Mouse (Mus musculus): ENCODE data around the gene Ufc1. TPM values are rescaled to one million over a fixed set of nuclear protein-coding genes. Genes with fewer than 3 reads are reported as not detected.

Ufc1 gene
- polyA plus RNA-seq, 1 experiment: 116 TPM

- Histone ChIP-seq H3K79me2 (ENCODE audit: control insufficient read depth, insufficient read depth) (peaks cover 3% of the 10 kb centered on the region), H3K36me3 (ENCODE audit: control insufficient read depth, insufficient read depth) (peaks cover 10% of the 10 kb centered on the region), H3K4me2 (ENCODE audit: low read depth) (peak within 1 kb of the TSS; percentile 97), H3K4me3 (peak within 1 kb of the TSS; percentile 95), H3K27me3 (ENCODE audit: control insufficient read depth, insufficient read depth, insufficient read length) (no peaks in the 10 kb centered on the region), H3ac (ENCODE audit: control insufficient read depth, insufficient read length) (peak within 1 kb of the TSS; percentile 28)
- TF ChIP-seq MYOG (IDR thresholded peaks at IDR 0.05; ENCODE audit: control insufficient read depth in 1 of 3, insufficient read depth in 1 of 3, insufficient read length in 2 of 3, low read depth in 2 of 3) (peak in 1 of 3 experiments; percentile 19), TCF3 (IDR thresholded peaks at IDR 0.05; ENCODE audit: insufficient read length, low read depth) (no peak), CEBPB (IDR thresholded peaks at IDR 0.05; ENCODE audit: insufficient read depth, poor library complexity, severe bottlenecking) (no peak), POLR2AphosphoS2 (IDR thresholded peaks at IDR 0.05; ENCODE audit: insufficient read length, low read depth) (peak; percentile 88), SRF (IDR thresholded peaks at IDR 0.05; ENCODE audit: control insufficient read depth, insufficient read length, low read depth) (no peak), E2F4 (IDR thresholded peaks at IDR 0.05; ENCODE audit: insufficient read depth) (no peak), MAX (IDR thresholded peaks at IDR 0.05; ENCODE audit: low read depth) (no peak), REST (IDR thresholded peaks at IDR 0.05; ENCODE audit: insufficient read depth, insufficient read length) (no peak), POLR2A (IDR thresholded peaks at IDR 0.05; ENCODE audit: insufficient read length, low read depth) (peak; percentile 92), USF1 (IDR thresholded peaks at IDR 0.05; ENCODE audit: low read depth) (no peak), MYOD1 (IDR thresholded peaks at IDR 0.05; ENCODE audit: control insufficient read depth in 1 of 3, insufficient read length in 2 of 3, low read depth in 2 of 3) (no peak), TCF12 (IDR thresholded peaks at IDR 0.05; ENCODE audit: insufficient read depth, poor library complexity, severe bottlenecking) (no peak)
Observed at GRCm38 (mm10) chr1:171269848-171270572, 24.8 kb downstream of the Ufc1 start, which contains the start of gene B4galt3. TSS of gene B4galt3 (plus strand) at chr1:171270328.

GRCm38 (mm10) chr1:171268341-171268740 lies 26.5 kb downstream of the Ufc1 start:
- peaks cover 3% of the 10 kb centered on the region for H3K79me2 ChIP-seq (ENCODE audit: control insufficient read depth, insufficient read depth)
- H3K4me3 ChIP-seq: no peak overlapping the region
- no peaks in the 10 kb centered on the region for H3K36me3 ChIP-seq (ENCODE audit: control insufficient read depth, insufficient read depth)
- TF ChIP-seq MAX (IDR thresholded peaks at IDR 0.05; ENCODE audit: low read depth) (no peak), USF1 (IDR thresholded peaks at IDR 0.05; ENCODE audit: low read depth) (no peak), CEBPB (IDR thresholded peaks at IDR 0.05; ENCODE audit: insufficient read depth, poor library complexity, severe bottlenecking) (no peak), SRF (IDR thresholded peaks at IDR 0.05; ENCODE audit: control insufficient read depth, insufficient read length, low read depth) (no peak), REST (IDR thresholded peaks at IDR 0.05; ENCODE audit: insufficient read depth, insufficient read length) (no peak), MYOD1 (IDR thresholded peaks at IDR 0.05; ENCODE audit: control insufficient read depth in 1 of 3, insufficient read length in 2 of 3, low read depth in 2 of 3) (no peak), POLR2A (IDR thresholded peaks at IDR 0.05; ENCODE audit: insufficient read length, low read depth) (no peak), E2F4 (IDR thresholded peaks at IDR 0.05; ENCODE audit: insufficient read depth) (no peak), TCF3 (IDR thresholded peaks at IDR 0.05; ENCODE audit: insufficient read length, low read depth) (no peak), TCF12 (IDR thresholded peaks at IDR 0.05; ENCODE audit: insufficient read depth, poor library complexity, severe bottlenecking) (no peak), MYOG (IDR thresholded peaks at IDR 0.05; ENCODE audit: control insufficient read depth in 1 of 3, insufficient read depth in 1 of 3, insufficient read length in 2 of 3, low read depth in 2 of 3) (no peak), POLR2AphosphoS2 (IDR thresholded peaks at IDR 0.05; ENCODE audit: insufficient read length, low read depth) (no peak)
- H3ac ChIP-seq (ENCODE audit: control insufficient read depth, insufficient read length): no peak overlapping the region
- no peaks in the 10 kb centered on the region for H3K27me3 ChIP-seq (ENCODE audit: control insufficient read depth, insufficient read depth, insufficient read length)
- H3K4me2 ChIP-seq (ENCODE audit: low read depth): no peak overlapping the region

GRCm38 (mm10) chr1:171265971-171266744 lies 28.7 kb downstream of the Ufc1 start:
- peaks cover 3% of the 10 kb centered on the region for H3K79me2 ChIP-seq (ENCODE audit: control insufficient read depth, insufficient read depth)
- no peak overlapping the region for H3K4me2 ChIP-seq (ENCODE audit: low read depth)
- no peaks in the 10 kb centered on the region for H3K36me3 ChIP-seq (ENCODE audit: control insufficient read depth, insufficient read depth)
- H3K27me3 ChIP-seq (ENCODE audit: control insufficient read depth, insufficient read depth, insufficient read length): no peaks in the 10 kb centered on the region
- no peak overlapping the region for H3ac ChIP-seq (ENCODE audit: control insufficient read depth, insufficient read length)
- H3K4me3 ChIP-seq: no peak overlapping the region
- TF ChIP-seq POLR2A (IDR thresholded peaks at IDR 0.05; ENCODE audit: insufficient read length, low read depth): no peak
- TF ChIP-seq SRF (IDR thresholded peaks at IDR 0.05; ENCODE audit: control insufficient read depth, insufficient read length, low read depth): no peak
- no peak for TF ChIP-seq POLR2AphosphoS2 (IDR thresholded peaks at IDR 0.05; ENCODE audit: insufficient read length, low read depth)
- TF ChIP-seq E2F4 (IDR thresholded peaks at IDR 0.05; ENCODE audit: insufficient read depth): no peak
- no peak for TF ChIP-seq MYOG (IDR thresholded peaks at IDR 0.05; ENCODE audit: control insufficient read depth in 1 of 3, insufficient read depth in 1 of 3, insufficient read length in 2 of 3, low read depth in 2 of 3)

- no peaks in the 10 kb centered on the region for H3K27me3 ChIP-seq (ENCODE audit: control insufficient read depth, insufficient read depth, insufficient read length)
- H3K36me3 ChIP-seq (ENCODE audit: control insufficient read depth, insufficient read depth): no peaks in the 10 kb centered on the region
- peak overlapping the region; percentile 57 for H3K4me2 ChIP-seq (ENCODE audit: low read depth)
- H3K79me2 ChIP-seq (ENCODE audit: control insufficient read depth, insufficient read depth): no peaks in the 10 kb centered on the region
- no peak overlapping the region for H3K4me3 ChIP-seq
- H3ac ChIP-seq (ENCODE audit: control insufficient read depth, insufficient read length): no peak overlapping the region
- TF ChIP-seq TCF12 (IDR thresholded peaks at IDR 0.05; ENCODE audit: insufficient read depth, poor library complexity, severe bottlenecking) (no peak), MYOG (IDR thresholded peaks at IDR 0.05; ENCODE audit: control insufficient read depth in 1 of 3, insufficient read depth in 1 of 3, insufficient read length in 2 of 3, low read depth in 2 of 3) (no peak), E2F4 (IDR thresholded peaks at IDR 0.05; ENCODE audit: insufficient read depth) (no peak), CEBPB (IDR thresholded peaks at IDR 0.05; ENCODE audit: insufficient read depth, poor library complexity, severe bottlenecking) (no peak), MYOD1 (IDR thresholded peaks at IDR 0.05; ENCODE audit: control insufficient read depth in 1 of 3, insufficient read length in 2 of 3, low read depth in 2 of 3) (no peak), REST (IDR thresholded peaks at IDR 0.05; ENCODE audit: insufficient read depth, insufficient read length) (no peak), POLR2AphosphoS2 (IDR thresholded peaks at IDR 0.05; ENCODE audit: insufficient read length, low read depth) (no peak), TCF3 (IDR thresholded peaks at IDR 0.05; ENCODE audit: insufficient read length, low read depth) (no peak), MAX (IDR thresholded peaks at IDR 0.05; ENCODE audit: low read depth) (no peak), POLR2A (IDR thresholded peaks at IDR 0.05; ENCODE audit: insufficient read length, low read depth) (no peak), USF1 (IDR thresholded peaks at IDR 0.05; ENCODE audit: low read depth) (no peak), SRF (IDR thresholded peaks at IDR 0.05; ENCODE audit: control insufficient read depth, insufficient read length, low read depth) (no peak)
Observed at GRCm38 (mm10) chr1:171263666-171264461, 31.0 kb downstream of the Ufc1 start.

All from myocyte (in vitro differentiated cells).